Mouse (Mus musculus) urinary bladder, adult 2 months (tissue): ENCODE data around the gene Slc35d3. TPM values are rescaled to one million over a fixed set of nuclear protein-coding genes. Genes with fewer than 3 reads are reported as not detected.
A peak's percentile ranks its signal among the peaks of the same experiment; 100 is the strongest.

Experiments used
- DNase-seq: peaks from one replicate; pipeline ENCODE4 v3.0.0; 2022; ENCODE audit warnings: low spot score
- polyA plus RNA-seq: library from polyadenylated mRNA; depleted of rRNA; stranded (reverse); fragments of >200 nt; gene quantifications from 2 replicates; pipeline ENCODE4 v1.2.3, GENCODE M21; 2012; rRNA removed

The Slc35d3 gene
- 0.39 and 0.47 TPM in 2 replicates for polyA plus RNA-seq

GRCm38 (mm10) chr10:19850998-19851691 is at the start of gene Slc35d3:
TSS of gene Slc35d3 (minus strand) at chr10:19851459.
- DNase-seq: no peak

- no peak for DNase-seq
Measured at GRCm38 (mm10) chr10:19900191-19900590, 48.9 kb upstream of the Slc35d3 start.

DNA sequence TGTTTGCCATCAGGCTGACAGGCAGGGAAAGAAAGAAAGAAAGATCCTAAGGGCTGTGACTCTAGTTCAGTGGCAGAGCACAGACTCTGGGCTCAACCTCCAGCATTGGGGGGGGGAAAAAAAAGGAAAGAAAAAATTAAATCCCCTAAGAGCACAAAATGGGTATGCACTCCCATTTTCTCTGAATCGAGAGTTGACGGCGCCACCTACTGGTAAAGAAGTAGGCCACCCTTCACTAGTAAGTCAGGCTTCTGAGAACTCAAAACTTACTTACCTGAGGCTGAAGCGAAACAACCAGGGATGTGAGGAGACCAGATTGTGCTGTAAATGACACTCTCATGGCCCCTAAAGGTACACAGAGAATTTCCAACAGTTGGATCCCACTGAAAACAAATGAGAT is 42.7 kb upstream of the Slc35d3 start:
- DNase-seq: no peak

DNA sequence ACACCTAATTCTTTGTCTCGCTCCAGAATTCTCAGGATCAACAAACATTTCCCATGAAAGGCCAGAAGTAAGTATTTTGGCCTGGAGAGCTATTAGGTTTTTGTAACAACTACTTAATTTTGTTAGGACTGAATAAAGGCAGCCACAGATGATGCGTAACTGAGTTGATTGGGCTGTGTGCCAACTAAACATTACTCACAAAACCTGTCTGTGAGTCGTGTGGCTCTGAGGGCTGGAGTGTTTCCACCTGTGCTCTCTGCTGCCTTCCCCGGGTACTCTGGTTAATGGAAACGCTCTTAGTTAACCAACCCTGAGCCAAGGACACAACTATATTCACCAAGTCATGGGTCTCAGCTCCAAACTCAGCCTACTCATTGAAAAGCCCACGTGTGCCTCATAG is 41.9 kb upstream of the Slc35d3 start:
- no peak for DNase-seq

- DNase-seq: no peak
Measured at GRCm38 (mm10) chr10:19891686-19892085, 40.4 kb upstream of the Slc35d3 start.

DNA sequence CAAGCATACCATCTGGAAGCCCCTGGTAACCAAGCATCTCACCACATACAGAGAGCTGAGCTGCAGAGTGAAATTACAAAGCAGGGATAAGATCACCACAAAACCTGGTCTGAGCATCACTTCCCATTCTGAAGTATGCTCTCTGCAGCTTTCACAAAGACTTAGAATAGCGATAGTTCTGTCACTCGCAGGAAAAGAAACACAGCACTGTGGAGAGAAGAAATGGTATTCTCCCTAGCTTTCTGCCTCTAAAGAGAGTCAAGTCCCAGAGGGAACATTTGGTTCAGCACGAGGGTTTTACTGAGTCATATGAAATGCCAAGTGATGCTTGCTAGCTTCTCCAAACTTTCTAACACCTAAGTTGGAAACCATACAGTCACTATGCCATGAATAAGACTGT is 38.6 kb upstream of the Slc35d3 start:
- DNase-seq: no peak

GRCm38 (mm10) chr10:19886249-19886648 is 35.0 kb upstream of the Slc35d3 start:
- DNase-seq: no peak

- no peak for DNase-seq
Measured at GRCm38 (mm10) chr10:19884409-19884808, 33.1 kb upstream of the Slc35d3 start.

DNA sequence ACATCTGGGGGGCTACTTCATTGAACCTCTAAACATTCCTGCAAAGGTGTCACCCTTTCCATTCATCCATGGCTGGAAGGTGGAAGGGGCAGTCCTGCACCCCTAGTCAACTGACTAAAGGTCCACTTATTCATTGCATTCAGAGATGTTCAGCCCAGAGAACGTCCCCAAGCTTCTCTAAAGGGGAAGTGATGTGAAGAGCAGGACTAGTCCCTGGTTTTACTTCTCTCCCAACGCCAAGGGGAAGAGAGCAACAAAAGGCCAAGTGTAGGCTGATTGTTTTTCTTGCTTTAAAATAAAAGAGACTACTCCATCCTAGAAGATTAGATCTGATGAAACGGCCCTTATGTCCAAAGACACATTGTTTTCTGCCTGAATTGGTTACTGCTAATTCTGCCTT is 29.2 kb upstream of the Slc35d3 start:
- DNase-seq: no peak

DNA sequence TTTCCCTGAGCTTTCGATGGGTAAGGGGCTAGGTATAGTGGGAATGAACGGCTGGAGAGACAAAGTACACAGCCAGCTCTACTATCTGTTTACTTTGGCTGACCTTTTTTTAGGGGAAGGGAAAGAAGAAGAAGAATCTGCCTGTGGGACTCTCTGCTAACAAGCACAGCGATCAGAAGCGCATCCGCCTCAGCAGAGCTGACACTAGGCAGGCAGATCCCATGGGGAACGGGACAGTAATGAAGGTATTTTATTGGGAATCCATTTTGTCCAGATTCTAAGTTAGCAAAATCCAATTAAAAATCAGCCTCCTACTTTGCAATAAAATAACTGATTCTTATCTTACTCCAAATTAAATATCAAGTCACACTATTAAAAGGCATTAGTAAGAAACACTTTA is 27.9 kb upstream of the Slc35d3 start:
- no peak for DNase-seq

GRCm38 (mm10) chr10:19877679-19878078 is 26.4 kb upstream of the Slc35d3 start:
- no peak for DNase-seq

DNA sequence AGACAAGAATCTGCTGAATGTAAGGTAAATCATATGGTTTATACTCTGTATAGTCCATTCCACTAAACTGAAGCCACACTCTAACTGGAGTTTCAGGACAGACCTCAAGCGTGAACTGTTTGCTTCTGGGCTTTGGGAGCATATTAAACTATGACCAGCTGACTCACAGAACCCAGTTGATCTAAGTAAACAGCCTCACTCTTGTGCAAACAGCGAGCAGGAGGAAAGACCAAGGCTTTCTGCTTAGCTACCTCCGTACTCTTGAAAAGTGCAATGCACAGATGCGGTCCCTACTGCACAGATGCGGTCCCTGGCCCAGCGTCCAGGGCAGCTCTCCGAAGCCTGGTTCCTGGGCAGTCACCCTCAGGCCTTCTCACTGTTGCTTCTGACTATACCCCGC is 26.0 kb upstream of the Slc35d3 start:
- no peak for DNase-seq

GRCm38 (mm10) chr10:19876669-19877068 is 25.4 kb upstream of the Slc35d3 start:
- no peak for DNase-seq

DNA sequence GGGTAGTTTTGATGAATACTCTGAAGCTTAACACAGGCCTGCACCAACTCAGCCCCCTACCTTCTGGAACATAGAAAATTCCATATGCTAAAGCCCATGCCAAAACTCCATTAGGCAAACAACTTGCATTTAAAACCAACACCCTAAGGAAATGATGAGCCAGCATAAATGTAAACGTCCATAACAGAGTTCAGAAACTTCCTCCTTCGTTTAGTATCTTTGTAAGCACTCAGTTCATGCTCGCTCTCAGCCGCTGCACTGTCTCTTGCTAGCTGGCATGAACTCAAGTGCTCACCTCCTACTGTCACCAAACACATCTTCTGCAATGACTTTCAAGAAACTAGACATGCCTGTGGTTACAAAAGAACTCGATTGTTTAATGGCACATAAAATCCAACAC is 24.1 kb upstream of the Slc35d3 start:
- DNase-seq: no peak

DNA sequence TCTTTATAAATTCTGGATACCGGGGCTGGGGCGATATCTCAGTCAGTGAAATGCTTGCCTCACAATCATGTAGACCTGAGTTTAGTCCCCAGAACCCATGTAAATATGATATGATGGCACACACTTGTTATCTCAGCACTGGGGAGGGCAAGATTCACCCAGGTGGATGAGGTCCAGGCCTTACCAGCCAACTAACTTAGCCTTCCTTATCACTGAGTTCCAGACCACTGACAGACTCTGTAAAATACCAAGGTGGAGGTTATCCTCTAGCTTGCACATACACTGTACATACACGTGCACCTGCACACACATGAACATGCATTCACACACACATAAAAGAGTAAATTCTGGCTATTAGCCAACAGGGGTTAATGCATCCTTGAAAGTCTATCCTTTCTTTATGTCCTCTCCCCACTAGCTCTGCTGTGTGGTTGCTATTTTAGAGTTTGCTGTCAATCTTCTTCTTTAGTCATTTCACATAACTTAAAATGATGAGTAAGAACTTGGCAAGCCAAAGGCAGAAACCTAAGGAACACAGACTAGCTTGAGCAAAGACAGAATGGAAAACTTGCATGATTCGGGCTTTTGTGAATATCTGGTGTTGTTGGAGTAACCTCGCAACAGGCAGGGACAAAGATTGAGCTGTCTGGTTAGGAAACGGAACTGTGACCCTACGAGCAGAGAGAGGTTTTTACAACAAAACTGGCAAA is 4.5 kb upstream of the Slc35d3 start:
- DNase-seq: no peak

- no peak for DNase-seq
Measured at GRCm38 (mm10) chr10:19853609-19854008, 2.4 kb upstream of the Slc35d3 start.

GRCm38 (mm10) chr10:19852776-19853175 is 1.5 kb upstream of the Slc35d3 start:
- DNase-seq: no peak

- peak; percentile 25 for DNase-seq
Measured at GRCm38 (mm10) chr10:19850544-19850997, 688 bp downstream of the Slc35d3 start.

GRCm38 (mm10) chr10:19849771-19850365 is 1.4 kb downstream of the Slc35d3 start:
- no peak for DNase-seq

DNA sequence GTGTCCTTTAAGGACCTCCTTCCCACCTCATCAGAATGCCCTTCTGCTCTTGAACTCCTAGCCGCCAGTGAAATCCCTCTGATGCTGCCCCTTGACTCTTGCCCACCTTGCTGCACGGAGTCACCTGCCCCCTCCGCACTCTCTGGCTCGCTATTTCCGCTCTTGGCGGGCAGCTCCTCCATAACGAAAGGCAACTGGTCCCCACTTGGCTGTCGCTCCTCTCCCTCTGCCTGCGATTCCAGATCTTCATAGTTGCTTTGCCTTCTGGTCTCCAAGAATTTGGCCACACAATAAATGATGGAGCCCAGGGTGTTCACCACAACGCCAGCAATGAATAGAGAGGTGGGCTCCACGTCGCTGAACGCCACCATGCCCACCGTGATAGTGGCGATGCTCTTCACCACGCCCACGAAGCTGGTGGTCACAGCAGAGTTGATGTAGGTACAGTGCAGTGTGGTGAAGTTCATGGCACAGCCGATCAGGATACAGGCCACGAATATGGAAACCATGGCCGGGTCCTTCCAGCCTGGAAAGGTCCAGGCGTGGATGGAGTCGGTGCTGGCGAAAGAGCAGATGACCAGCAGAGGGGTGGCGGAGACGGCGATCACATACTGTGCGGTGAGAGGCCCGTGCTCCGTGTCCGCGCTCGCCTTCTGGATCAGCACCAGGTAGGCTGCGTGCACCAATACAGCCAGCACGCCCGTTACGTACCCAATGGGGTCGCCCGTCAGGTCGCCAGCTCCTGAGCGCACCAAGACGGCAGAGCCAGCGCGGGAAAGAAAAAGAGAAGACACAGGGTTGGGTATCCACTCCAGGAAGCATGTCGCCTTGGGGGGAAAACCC is 2.1 kb downstream of the Slc35d3 start:
- no peak for DNase-seq

GRCm38 (mm10) chr10:19839836-19840235 is 11.4 kb downstream of the Slc35d3 start:
- DNase-seq: no peak
